In the genomic region with DNA sequence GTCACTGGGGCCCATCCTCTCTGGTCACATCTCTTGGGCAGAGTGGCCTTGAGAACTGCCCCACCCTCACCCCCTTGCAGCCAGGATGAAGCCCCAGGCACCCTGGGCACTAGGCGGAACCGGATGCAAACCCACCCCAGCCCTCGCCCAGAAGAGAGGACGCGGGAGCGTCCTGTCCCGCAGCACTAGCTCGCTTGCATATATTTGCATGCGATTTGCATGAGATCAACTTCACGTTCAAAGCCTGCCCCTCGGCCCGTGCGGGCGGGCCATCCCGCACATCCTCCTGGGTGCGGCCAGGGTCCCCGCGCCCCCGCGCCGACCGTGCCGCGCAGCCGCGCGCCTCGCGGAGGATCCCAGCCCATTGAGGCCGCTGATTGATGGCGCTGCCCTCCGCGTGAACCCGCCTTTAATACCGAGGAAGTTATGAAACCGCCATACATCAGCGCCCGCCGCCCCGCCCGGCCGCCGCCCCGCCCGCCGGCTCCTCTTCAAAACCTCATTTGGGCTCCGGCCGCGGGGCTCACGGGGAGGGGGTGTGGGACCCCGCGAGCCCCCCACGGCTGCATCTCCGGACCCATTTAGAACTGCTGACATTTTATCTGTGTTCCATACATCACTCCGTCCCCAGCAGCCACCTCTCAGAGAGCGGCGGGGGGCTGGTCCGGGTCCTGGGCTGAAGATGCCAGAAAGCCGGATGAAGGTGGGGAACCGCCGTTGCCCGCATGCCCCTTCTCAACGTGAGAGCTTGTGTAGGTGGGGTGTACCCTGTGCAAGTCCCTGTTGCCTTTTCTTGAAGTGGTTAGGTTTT, we compare ENCODE assay signal across 8 mouse cellular contexts. TPM values are rescaled to one million over a fixed set of nuclear protein-coding genes. Genes with fewer than 3 reads are reported as not detected.
DNase-seq lines count a peak whose midpoint lies in the region; ATAC-seq and TF ChIP-seq lines count a peak whose summit lies in the region.

No protein-coding gene starts in this region.

- peaks cover 24% of the 10 kb centered on the region for H3K4me1 ChIP-seq in forebrain, embryonic 16.5 days (replicated peaks; ENCODE audit: control insufficient read depth, insufficient read depth, low read length)
- peaks cover 27% of the 10 kb centered on the region for H3K4me1 ChIP-seq in limb, embryonic 13.5 days
- peaks cover 37% of the 10 kb centered on the region for H3K4me1 ChIP-seq in midbrain, embryonic 13.5 days (replicated peaks)

- WGBS in forebrain, embryonic 16.5 days, result under 1% methylated on average over 56 of the region's 63 CpGs
- WGBS in limb, embryonic 13.5 days, result 1% methylated on average over 63 of the region's 63 CpGs
- under 1% methylated on average over 63 of the region's 63 CpGs for WGBS in midbrain, embryonic 13.5 days

- H3K27me3 ChIP-seq in forebrain, embryonic 16.5 days (replicated peaks; ENCODE audit: control insufficient read depth, insufficient read depth, low read length), result peaks cover 82% of the 10 kb centered on the region
- H3K27me3 ChIP-seq in limb, embryonic 13.5 days, result peaks cover 92% of the 10 kb centered on the region
- H3K27me3 ChIP-seq in midbrain, embryonic 13.5 days, result peaks cover 83% of the 10 kb centered on the region

- TF ChIP-seq CTCF in gastrocnemius, adult 2 months (IDR thresholded peaks at IDR 0.05), result no peak

- peak overlapping the region; percentile 61 for H3K9ac ChIP-seq in forebrain, embryonic 16.5 days (replicated peaks; ENCODE audit: low read depth, low read length)
- peak overlapping the region; percentile 62 for H3K9ac ChIP-seq in limb, embryonic 13.5 days
- peak overlapping the region; percentile 68 for H3K9ac ChIP-seq in midbrain, embryonic 13.5 days (replicated peaks)

- 0 out of 2 replicates have a peak, but pooled peaks have one; percentile 24 for ATAC-seq in forebrain, embryonic 16.5 days
- no peak for ATAC-seq in limb, embryonic 13.5 days (ENCODE audit: low FRiP score, low read depth)
- peak; percentile 40 for ATAC-seq in midbrain, embryonic 13.5 days

- peak overlapping the region; percentile 82 for H3K4me3 ChIP-seq in gastrocnemius, adult 2 months
- H3K4me3 ChIP-seq in forebrain, embryonic 16.5 days (replicated peaks; ENCODE audit: low read length), result peak overlapping the region; percentile 54
- H3K4me3 ChIP-seq in limb, embryonic 13.5 days, result peak overlapping the region; percentile 47
- H3K4me3 ChIP-seq in midbrain, embryonic 13.5 days (replicated peaks), result peak overlapping the region; percentile 51

- intact Hi-C loops in gastrocnemius, adult 2 months (cut with DNase I), result loop anchor here (5.0 kb wide), 1 partner anchor 47 kb away; no protein-coding TSS in a partner anchor
- intact Hi-C loops in gastrocnemius, postnatal 36 days (cut with DNase I), result loop anchor here (5.0 kb wide), 2 partner anchors 37 to 157 kb away; no protein-coding TSS in a partner anchor

- H3K36me3 ChIP-seq in forebrain, embryonic 16.5 days (ENCODE audit: control insufficient read depth, insufficient read depth), result no peaks in the 10 kb centered on the region
- H3K36me3 ChIP-seq in limb, embryonic 13.5 days, result no peaks in the 10 kb centered on the region
- H3K36me3 ChIP-seq in midbrain, embryonic 13.5 days, result no peaks in the 10 kb centered on the region

- DNase-seq in gastrocnemius, adult 2 months, result peak; percentile 58
- no peak for DNase-seq in gastrocnemius, postnatal 36 days
- peak; percentile 54 for DNase-seq in ZHBTc4 (ENCODE audit: low read depth, low spot score)
- DNase-seq in right cerebral cortex, adult 2 months (ENCODE audit: low spot score in 2 of 2), result no peak
- DNase-seq in frontal cortex, postnatal 25 days (ENCODE audit: low spot score in 2 of 2), result no peak

- no peaks in the 10 kb centered on the region for H3K9me3 ChIP-seq in forebrain, embryonic 16.5 days (ENCODE audit: control insufficient read depth, low read length)
- H3K9me3 ChIP-seq in limb, embryonic 13.5 days, result no peaks in the 10 kb centered on the region
- no peaks in the 10 kb centered on the region for H3K9me3 ChIP-seq in midbrain, embryonic 13.5 days

- H3K4me2 ChIP-seq in forebrain, embryonic 16.5 days (ENCODE audit: low read length), result peak overlapping the region; percentile 95
- peak overlapping the region; percentile 80 for H3K4me2 ChIP-seq in limb, embryonic 13.5 days (replicated peaks)
- H3K4me2 ChIP-seq in midbrain, embryonic 13.5 days (replicated peaks), result peak overlapping the region; percentile 84

- peak overlapping the region; percentile 66 for H3K27ac ChIP-seq in gastrocnemius, adult 2 months
- no peak overlapping the region for H3K27ac ChIP-seq in forebrain, embryonic 16.5 days (ENCODE audit: low read length)
- H3K27ac ChIP-seq in limb, embryonic 13.5 days, result no peak overlapping the region
- H3K27ac ChIP-seq in midbrain, embryonic 13.5 days, result peak overlapping the region; percentile 41; the same call in 1 of the 2 replicates

RNA-seq across cellular contexts. Expression of gene Smug1, which starts 2.1 kb away (rescaled TPM):
- total RNA-seq in gastrocnemius, adult 2 months (2021), result 10 to 100 TPM; 10.8 to 12.7 TPM
- total RNA-seq in gastrocnemius, postnatal 36 days (2021), result 10 to 100 TPM in 1 of 2 experiments, 1 to 10 TPM in 1; 9.9 to 11.3 TPM
- polyA plus RNA-seq in forebrain, embryonic 16.5 days (2015; fragmentation: Nextera tagmentation; extraction: Ambion mirVana), result 28.0 and 29.2 TPM in 2 replicates
- polyA plus RNA-seq in limb, embryonic 13.5 days (2015; fragmentation: Nextera tagmentation; extraction: Ambion mirVana), result 15.6 and 16.7 TPM in 2 replicates
- 26.8 and 27.7 TPM in 2 replicates for polyA plus RNA-seq in midbrain, embryonic 13.5 days (2015; fragmentation: Nextera tagmentation; extraction: Ambion mirVana)

Comparison
In these comparisons a context has a peak if more than half of its experiments do, and no peak if none do; other contexts are left out.
1. DNase-seq: peak in gastrocnemius, adult 2 months (single experiment) and ZHBTc4 (single experiment); none in gastrocnemius, postnatal 36 days (0 of 2), right cerebral cortex, adult 2 months (0 of 2) and frontal cortex, postnatal 25 days (0 of 2).
2. H3K27ac ChIP-seq: peak in gastrocnemius, adult 2 months (single experiment) and midbrain, embryonic 13.5 days (single experiment); none in forebrain, embryonic 16.5 days (single experiment) and limb, embryonic 13.5 days (single experiment).
3. Peak in every context shown above with its lines, with median percentiles within 50 percentile points of each other: H3K4me3 ChIP-seq, H3K4me2 ChIP-seq and H3K9ac ChIP-seq.